Mouse (Mus musculus): ENCODE results near the gene Tradd. TPM values are rescaled to one million over a fixed set of nuclear protein-coding genes. Genes with fewer than 3 reads are reported as not detected.

Gene Tradd
- polyA plus RNA-seq (2014; fragmentation: Nextera tagmentation; extraction: Ambion mirVana), result 26.2 and 26.8 TPM in 2 replicates

DNA sequence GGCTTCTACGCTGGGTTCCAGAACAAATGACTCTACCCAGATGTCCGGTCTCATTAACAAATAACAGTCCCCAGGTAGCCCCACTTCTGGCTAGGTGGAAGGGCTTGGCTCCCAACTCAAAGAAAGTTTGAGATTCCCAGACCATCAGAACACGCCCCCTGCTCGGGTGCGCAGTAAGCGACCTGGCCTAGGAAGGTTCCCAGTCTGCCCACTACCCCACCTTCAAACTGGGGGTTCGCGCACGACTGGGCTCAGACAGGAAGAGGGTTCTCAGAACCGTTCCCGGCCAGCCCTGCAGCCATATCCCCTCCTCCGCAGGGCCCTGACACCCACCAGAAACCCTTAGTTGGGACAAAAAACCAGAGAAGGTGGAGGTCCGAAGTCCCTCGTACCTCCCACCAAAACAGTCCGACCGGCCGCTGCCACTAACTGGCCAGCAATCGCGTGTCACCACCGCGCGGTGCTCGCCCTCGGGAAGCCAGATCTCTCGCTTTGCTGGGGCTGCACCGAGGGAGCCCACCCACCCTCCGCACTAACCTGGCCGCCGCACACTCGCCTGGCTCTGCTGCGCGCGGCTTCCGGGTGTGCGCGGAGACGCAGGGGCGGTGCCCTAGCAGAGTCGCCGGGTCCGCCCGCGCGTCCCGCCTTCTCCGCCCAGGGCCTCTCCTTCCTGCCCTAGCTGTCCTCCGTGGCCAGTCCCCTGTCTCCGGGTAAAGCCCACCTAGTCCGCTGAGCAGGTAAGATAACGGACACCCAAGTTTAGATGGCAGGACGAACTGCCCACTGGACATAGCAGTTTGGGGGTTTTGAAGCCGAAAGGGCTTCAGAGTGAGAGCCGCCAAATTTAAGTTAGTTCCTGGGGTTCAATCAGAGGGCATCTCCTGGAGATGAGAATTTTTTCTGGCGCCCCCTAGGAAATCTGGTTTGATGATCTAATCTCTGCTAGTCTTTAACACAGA, at the start of gene Tradd, which contains the start of gene Fbxl8:
Tradd (minus strand) TSS at position 586 of the 959 bp plus-strand sequence.
Fbxl8 (plus strand) TSS at position 625 of the 959 bp plus-strand sequence.
- WGBS, result under 1% methylated on average over 54 of the region's 54 CpGs
- Histone ChIP-seq H3K4me3 (ENCODE audit: low read depth, low read length) (peak within 1 kb of the TSS; percentile 71), H3K36me3 (ENCODE audit: control insufficient read depth, insufficient read depth, low read length) (no peaks in the 10 kb centered on the region), H3K27me3 (replicated peaks; ENCODE audit: control insufficient read depth, insufficient read depth, low read length) (peaks cover 69% of the 10 kb centered on the region), H3K4me2 (ENCODE audit: low read length) (peak within 1 kb of the TSS; percentile 79), H3K27ac (ENCODE audit: low read depth) (no peak within 1 kb of the TSS), H3K9me3 (ENCODE audit: control insufficient read depth, low read length) (no peaks in the 10 kb centered on the region), H3K4me1 (replicated peaks; ENCODE audit: control insufficient read depth, insufficient read depth, low read length) (peaks cover 23% of the 10 kb centered on the region), H3K9ac (ENCODE audit: low read length) (peak within 1 kb of the TSS; percentile 51)
- DNase-seq (ENCODE audit: low spot score) (peak; percentile 83), ATAC-seq (replicated peaks; ENCODE audit: low FRiP score, low TSS enrichment, low read depth) (peak; percentile 69)

DNA sequence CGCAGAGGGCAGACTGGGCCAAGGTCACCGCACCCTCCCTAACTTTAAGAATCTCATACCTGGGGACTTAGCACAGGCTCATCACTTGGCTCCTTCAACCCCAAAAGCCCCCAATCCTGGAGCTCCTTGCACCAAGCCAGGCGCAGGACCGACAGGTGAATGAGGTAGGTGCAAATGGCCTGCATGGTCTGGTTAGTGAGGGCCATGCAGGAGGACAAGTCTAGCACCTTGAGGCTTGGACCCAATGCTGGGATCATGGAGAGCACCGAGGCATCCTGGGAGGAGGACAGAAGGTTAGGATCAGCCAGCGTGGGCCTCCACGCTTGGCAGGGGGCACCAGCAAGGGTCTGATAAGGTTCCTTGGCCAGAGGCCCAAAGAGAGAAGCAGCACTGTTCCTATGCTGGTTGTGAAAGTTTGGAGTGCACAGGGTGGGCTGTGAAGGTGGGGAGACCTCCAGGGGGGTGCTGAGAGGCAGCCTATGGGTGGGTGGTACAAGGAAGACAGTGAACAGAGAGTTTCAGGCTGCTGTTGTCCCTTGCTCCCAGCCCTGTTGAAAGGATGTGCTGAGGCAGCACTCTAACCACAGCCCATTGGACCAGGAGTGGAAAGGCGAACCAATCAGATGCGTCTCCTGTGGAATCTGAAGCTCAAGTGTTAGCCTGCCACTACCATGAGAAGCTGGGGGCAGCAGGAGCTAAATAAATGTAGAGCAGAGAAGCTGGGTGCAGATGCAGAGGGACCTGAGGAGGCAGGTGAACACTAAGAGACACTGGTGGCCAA, 49.4 kb upstream of the Tradd start:
- H3K27me3 ChIP-seq (replicated peaks; ENCODE audit: control insufficient read depth, insufficient read depth, low read length), result no peaks in the 10 kb centered on the region
- no peak overlapping the region for H3K27ac ChIP-seq (ENCODE audit: low read depth)
- H3K4me2 ChIP-seq (ENCODE audit: low read length), result no peak overlapping the region
- ATAC-seq (replicated peaks; ENCODE audit: low FRiP score, low TSS enrichment, low read depth), result no peak
- no peak for DNase-seq (ENCODE audit: low spot score)
- no peaks in the 10 kb centered on the region for H3K9me3 ChIP-seq (ENCODE audit: control insufficient read depth, low read length)
- H3K9ac ChIP-seq (ENCODE audit: low read length), result no peak overlapping the region
- no peak overlapping the region for H3K4me3 ChIP-seq (ENCODE audit: low read depth, low read length)
- WGBS, result 81% methylated on average over 9 of the region's 9 CpGs
- peaks cover 72% of the 10 kb centered on the region for H3K36me3 ChIP-seq (ENCODE audit: control insufficient read depth, insufficient read depth, low read length)
- no peaks in the 10 kb centered on the region for H3K4me1 ChIP-seq (replicated peaks; ENCODE audit: control insufficient read depth, insufficient read depth, low read length)

DNA sequence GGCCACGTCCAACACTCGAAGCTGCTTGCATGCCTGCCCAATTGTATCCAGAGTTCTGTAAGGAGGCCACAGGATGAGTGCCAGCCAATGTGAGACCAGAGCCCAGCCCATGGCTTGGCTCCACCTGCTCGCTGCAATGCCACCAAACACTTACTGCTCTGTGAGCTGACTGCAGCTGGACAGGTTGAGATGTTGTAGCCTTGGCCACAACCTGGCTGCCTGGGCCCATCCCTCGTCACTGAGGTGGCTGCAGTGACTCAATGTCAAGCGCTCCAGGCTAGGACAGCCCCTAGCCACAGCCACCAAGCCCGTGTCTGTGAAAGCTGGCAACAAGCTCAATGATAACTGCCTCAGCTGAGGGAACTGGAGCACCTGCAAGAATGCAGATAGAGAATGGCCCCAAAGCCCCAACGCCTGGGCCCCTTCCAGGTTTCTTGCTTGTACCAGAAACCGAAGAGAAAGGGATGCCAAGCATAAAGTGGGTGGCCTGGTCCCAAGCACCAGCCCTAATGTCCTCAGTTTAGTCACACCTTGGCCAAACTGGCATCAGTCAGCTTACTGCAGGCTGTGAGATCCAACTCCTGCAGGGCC, 48.6 kb upstream of the Tradd start:
- H3K4me2 ChIP-seq (ENCODE audit: low read length), result no peak overlapping the region
- no peaks in the 10 kb centered on the region for H3K9me3 ChIP-seq (ENCODE audit: control insufficient read depth, low read length)
- WGBS, result 91% methylated on average over 8 of the region's 8 CpGs
- H3K27ac ChIP-seq (ENCODE audit: low read depth), result no peak overlapping the region
- no peak overlapping the region for H3K9ac ChIP-seq (ENCODE audit: low read length)
- peaks cover 72% of the 10 kb centered on the region for H3K36me3 ChIP-seq (ENCODE audit: control insufficient read depth, insufficient read depth, low read length)
- no peak for DNase-seq (ENCODE audit: low spot score)
- no peak overlapping the region for H3K4me3 ChIP-seq (ENCODE audit: low read depth, low read length)
- H3K4me1 ChIP-seq (replicated peaks; ENCODE audit: control insufficient read depth, insufficient read depth, low read length), result no peaks in the 10 kb centered on the region
- H3K27me3 ChIP-seq (replicated peaks; ENCODE audit: control insufficient read depth, insufficient read depth, low read length), result no peaks in the 10 kb centered on the region
- ATAC-seq (replicated peaks; ENCODE audit: low FRiP score, low TSS enrichment, low read depth), result 0 out of 2 replicates have a peak, but pooled peaks have one; percentile 9

DNA sequence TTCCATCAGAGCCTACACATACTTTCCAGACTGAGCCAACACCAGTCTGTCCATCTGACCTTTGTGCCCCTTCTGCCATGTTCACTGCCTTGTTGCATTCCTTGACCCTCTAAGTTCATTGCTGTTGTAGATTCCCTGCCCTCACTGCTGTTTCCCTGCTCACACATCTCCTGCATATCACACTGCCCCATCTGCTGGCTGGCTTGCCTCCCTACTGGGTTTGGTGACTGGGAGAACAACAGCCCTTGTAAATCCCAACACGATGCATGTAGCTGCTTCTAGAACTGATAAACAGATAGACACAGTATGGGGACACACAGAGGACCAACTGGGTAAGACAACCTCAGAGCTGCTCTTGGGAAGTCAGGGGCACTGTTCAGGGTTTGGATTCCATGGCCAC, 47.3 kb upstream of the Tradd start:
- Histone ChIP-seq H3K4me3 (ENCODE audit: low read depth, low read length) (no peak overlapping the region), H3K9me3 (ENCODE audit: control insufficient read depth, low read length) (no peaks in the 10 kb centered on the region), H3K27ac (ENCODE audit: low read depth) (no peak overlapping the region), H3K9ac (ENCODE audit: low read length) (no peak overlapping the region), H3K36me3 (ENCODE audit: control insufficient read depth, insufficient read depth, low read length) (peaks cover 68% of the 10 kb centered on the region), H3K27me3 (replicated peaks; ENCODE audit: control insufficient read depth, insufficient read depth, low read length) (no peaks in the 10 kb centered on the region), H3K4me2 (ENCODE audit: low read length) (no peak overlapping the region), H3K4me1 (replicated peaks; ENCODE audit: control insufficient read depth, insufficient read depth, low read length) (no peaks in the 10 kb centered on the region)
- DNase-seq (ENCODE audit: low spot score), result no peak
- 81% methylated on average over 1 of the region's 1 CpGs for WGBS
- no peak for ATAC-seq (replicated peaks; ENCODE audit: low FRiP score, low TSS enrichment, low read depth)

DNA sequence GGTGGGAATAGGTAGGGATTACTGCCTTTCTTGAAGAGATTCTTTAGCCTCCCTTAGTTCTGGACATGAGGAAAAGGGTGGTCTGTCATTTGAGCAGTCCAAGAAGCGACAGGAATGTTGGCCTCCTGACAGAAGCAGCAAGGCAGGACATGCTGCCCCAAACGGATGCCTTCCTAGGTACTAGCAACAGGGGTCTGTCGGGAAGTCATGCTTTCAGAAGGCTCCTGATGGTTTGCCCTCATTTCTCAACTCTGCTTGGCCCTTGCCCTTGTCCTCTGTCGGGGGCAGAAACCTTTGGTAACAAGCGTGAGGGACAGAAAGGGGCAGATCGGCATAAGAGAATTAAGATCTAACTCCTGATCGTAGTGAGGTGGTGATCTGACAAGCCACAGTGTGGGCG, 45.7 kb upstream of the Tradd start:
- H3K4me3 ChIP-seq (ENCODE audit: low read depth, low read length), result no peak overlapping the region
- H3K27ac ChIP-seq (ENCODE audit: low read depth), result no peak overlapping the region
- H3K36me3 ChIP-seq (ENCODE audit: control insufficient read depth, insufficient read depth, low read length), result peaks cover 52% of the 10 kb centered on the region
- ATAC-seq (replicated peaks; ENCODE audit: low FRiP score, low TSS enrichment, low read depth) (no peak), DNase-seq (ENCODE audit: low spot score) (no peak)
- no peaks in the 10 kb centered on the region for H3K9me3 ChIP-seq (ENCODE audit: control insufficient read depth, low read length)
- no peak overlapping the region for H3K4me2 ChIP-seq (ENCODE audit: low read length)
- peaks cover 8% of the 10 kb centered on the region for H3K4me1 ChIP-seq (replicated peaks; ENCODE audit: control insufficient read depth, insufficient read depth, low read length)
- H3K27me3 ChIP-seq (replicated peaks; ENCODE audit: control insufficient read depth, insufficient read depth, low read length), result no peaks in the 10 kb centered on the region
- 84% methylated on average over 8 of the region's 8 CpGs for WGBS
- no peak overlapping the region for H3K9ac ChIP-seq (ENCODE audit: low read length)

DNA sequence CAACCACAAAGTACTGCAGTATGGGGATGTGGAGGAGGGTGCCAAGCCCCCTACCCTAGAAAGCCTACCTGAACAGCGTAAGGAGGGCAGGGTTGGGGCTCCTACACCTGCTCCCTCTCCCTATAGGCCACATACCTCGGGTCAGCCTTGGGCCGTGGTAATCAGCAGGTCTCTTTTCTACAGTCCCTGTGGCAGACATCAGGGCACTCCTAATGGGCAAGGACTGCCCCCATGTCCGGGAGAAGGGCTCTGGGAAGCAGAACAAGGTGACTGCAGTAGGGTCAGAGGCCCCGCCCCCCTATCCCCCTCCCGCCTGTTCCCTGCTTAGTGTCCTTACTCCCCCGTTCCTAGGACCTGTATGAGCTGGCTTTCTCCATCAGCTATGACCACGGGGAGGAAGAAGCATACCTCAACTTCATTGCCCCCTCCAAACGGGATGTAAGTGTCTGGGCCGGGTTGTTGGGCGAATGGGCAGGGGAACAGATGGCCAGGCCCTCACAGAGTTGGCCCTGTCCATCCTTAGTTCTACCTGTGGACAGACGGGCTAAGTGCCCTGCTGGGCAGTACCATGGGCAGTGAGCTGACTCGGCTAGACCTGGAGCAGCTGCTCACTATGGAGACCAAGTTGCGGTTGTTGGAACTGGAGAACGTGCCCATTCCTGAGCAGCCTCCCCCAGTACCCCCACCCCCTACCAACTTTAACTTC, 44.9 kb upstream of the Tradd start:
- Histone ChIP-seq H3K27ac (ENCODE audit: low read depth) (no peak overlapping the region), H3K9ac (ENCODE audit: low read length) (no peak overlapping the region), H3K9me3 (ENCODE audit: control insufficient read depth, low read length) (no peaks in the 10 kb centered on the region), H3K4me2 (ENCODE audit: low read length) (no peak overlapping the region), H3K4me3 (ENCODE audit: low read depth, low read length) (no peak overlapping the region), H3K36me3 (ENCODE audit: control insufficient read depth, insufficient read depth, low read length) (peaks cover 48% of the 10 kb centered on the region), H3K27me3 (replicated peaks; ENCODE audit: control insufficient read depth, insufficient read depth, low read length) (no peaks in the 10 kb centered on the region), H3K4me1 (replicated peaks; ENCODE audit: control insufficient read depth, insufficient read depth, low read length) (peaks cover 14% of the 10 kb centered on the region)
- DNase-seq (ENCODE audit: low spot score), result no peak
- ATAC-seq (replicated peaks; ENCODE audit: low FRiP score, low TSS enrichment, low read depth), result no peak
- WGBS, result 83% methylated on average over 15 of the region's 15 CpGs

DNA sequence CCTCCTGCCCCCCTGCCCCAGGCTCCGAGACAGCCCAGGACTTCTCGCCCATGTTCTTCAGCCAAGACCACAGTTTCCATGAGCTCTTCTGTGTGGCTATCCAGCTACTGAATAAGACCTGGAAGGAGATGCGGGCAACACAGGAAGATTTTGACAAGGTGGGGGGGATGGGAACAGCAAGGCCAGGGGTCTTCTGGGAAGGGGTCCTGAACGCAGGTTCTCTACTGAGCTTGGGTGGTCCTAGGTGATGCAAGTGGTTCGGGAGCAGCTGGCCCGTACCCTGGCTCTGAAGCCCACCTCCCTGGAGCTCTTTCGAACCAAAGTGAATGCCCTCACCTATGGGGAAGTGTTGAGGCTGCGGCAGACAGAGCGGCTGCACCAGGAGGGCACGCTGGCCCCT, 44.0 kb upstream of the Tradd start:
- DNase-seq (ENCODE audit: low spot score) (no peak), ATAC-seq (replicated peaks; ENCODE audit: low FRiP score, low TSS enrichment, low read depth) (no peak)
- peaks cover 15% of the 10 kb centered on the region for H3K4me1 ChIP-seq (replicated peaks; ENCODE audit: control insufficient read depth, insufficient read depth, low read length)
- WGBS, result 94% methylated on average over 10 of the region's 10 CpGs
- no peaks in the 10 kb centered on the region for H3K27me3 ChIP-seq (replicated peaks; ENCODE audit: control insufficient read depth, insufficient read depth, low read length)
- no peaks in the 10 kb centered on the region for H3K9me3 ChIP-seq (ENCODE audit: control insufficient read depth, low read length)
- H3K36me3 ChIP-seq (ENCODE audit: control insufficient read depth, insufficient read depth, low read length), result peaks cover 48% of the 10 kb centered on the region
- no peak overlapping the region for H3K4me2 ChIP-seq (ENCODE audit: low read length)
- no peak overlapping the region for H3K27ac ChIP-seq (ENCODE audit: low read depth)
- no peak overlapping the region for H3K4me3 ChIP-seq (ENCODE audit: low read depth, low read length)
- no peak overlapping the region for H3K9ac ChIP-seq (ENCODE audit: low read length)

DNA sequence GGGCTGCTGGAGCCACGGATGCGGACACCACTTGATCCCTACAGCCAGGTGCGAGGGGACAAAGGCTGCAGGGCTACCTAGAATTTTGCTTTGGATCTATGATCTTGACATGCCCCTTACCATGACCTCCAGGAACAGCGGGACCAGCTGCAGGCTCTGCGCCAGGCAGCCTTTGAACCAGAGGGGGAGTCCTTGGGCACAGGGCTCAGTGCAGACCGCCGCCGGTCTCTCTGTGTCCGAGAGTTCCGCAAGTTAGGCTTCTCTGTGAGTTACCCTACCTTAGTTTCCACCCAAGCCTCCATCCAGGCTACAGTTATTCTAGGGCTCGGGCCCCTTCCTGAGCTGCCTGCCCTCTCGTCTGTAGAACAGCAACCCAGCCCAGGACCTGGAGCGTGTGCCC, 43.3 kb upstream of the Tradd start:
- Histone ChIP-seq H3K4me1 (replicated peaks; ENCODE audit: control insufficient read depth, insufficient read depth, low read length) (peaks cover 15% of the 10 kb centered on the region), H3K27ac (ENCODE audit: low read depth) (no peak overlapping the region), H3K9me3 (ENCODE audit: control insufficient read depth, low read length) (no peaks in the 10 kb centered on the region), H3K36me3 (ENCODE audit: control insufficient read depth, insufficient read depth, low read length) (peaks cover 47% of the 10 kb centered on the region), H3K9ac (ENCODE audit: low read length) (no peak overlapping the region), H3K4me2 (ENCODE audit: low read length) (no peak overlapping the region), H3K27me3 (replicated peaks; ENCODE audit: control insufficient read depth, insufficient read depth, low read length) (no peaks in the 10 kb centered on the region), H3K4me3 (ENCODE audit: low read depth, low read length) (no peak overlapping the region)
- 96% methylated on average over 13 of the region's 13 CpGs for WGBS
- no peak for DNase-seq (ENCODE audit: low spot score)
- no peak for ATAC-seq (replicated peaks; ENCODE audit: low FRiP score, low TSS enrichment, low read depth)
